Mouse (Mus musculus) heart, adult 2 months (tissue): ENCODE results near the gene Mrpl41. TPM values are rescaled to one million over a fixed set of nuclear protein-coding genes. Genes with fewer than 3 reads are reported as not detected.
"Not testable (repeated sequence)": the region's sequence is repeated elsewhere in the genome, so short reads cannot be mapped to it uniquely, and the experiment has no call there.

ENCODE experiments used
- DNase-seq, 2 experiments: peaks; one replicate each; pipeline ENCODE4 v3.0.0; 2021
- H3K27ac ChIP-seq: fragments of 200-600 bp; 2 replicates; pipeline ENCODE4 v1.8.1; 2022
- H3K27me3 ChIP-seq: fragments of 200-500 bp; 2 replicates; pipeline ENCODE4 v1.6.1; 2012; ENCODE audit warnings: mild to moderate bottlenecking, low read length, inconsistent platforms, mixed read lengths; ENCODE audit not compliant: control insufficient read depth, insufficient read depth
- H3K36me3 ChIP-seq: fragments of 200-500 bp; 2 replicates; pipeline ENCODE4 v1.6.1; 2012; ENCODE audit warnings: low read length, inconsistent platforms; ENCODE audit not compliant: control insufficient read depth, insufficient read depth
- H3K4me1 ChIP-seq: fragments of 200-500 bp; 2 replicates; pipeline ENCODE4 v1.6.1; 2011; ENCODE audit warnings: low read length; ENCODE audit not compliant: control insufficient read depth, insufficient read depth
- H3K4me3 ChIP-seq: fragments of 200-600 bp; 2 replicates; pipeline ENCODE4 v1.8.1; 2022
- H3K79me2 ChIP-seq: fragments of 200-500 bp; replicated peaks from 2 replicates; pipeline ENCODE4 v1.6.1; 2012; ENCODE audit warnings: mild to moderate bottlenecking, inconsistent platforms, low read length, moderate library complexity, mixed read lengths; ENCODE audit not compliant: control insufficient read depth, insufficient read depth
- H3K9ac ChIP-seq: fragments of 200-500 bp; 2 replicates; pipeline ENCODE4 v1.6.1; 2012; ENCODE audit warnings: low read depth, mild to moderate bottlenecking, control low read depth, inconsistent platforms, low read length, mixed read lengths
- CTCF ChIP-seq: fragments of 200-600 bp; IDR thresholded peaks from 2 replicates; pipeline ENCODE4 v1.8.1; 2022; ENCODE audit warnings: antibody characterized with exemption, mild to moderate bottlenecking, moderate library complexity
- EP300 ChIP-seq: fragments of 200-500 bp; IDR thresholded peaks from 2 replicates; pipeline ENCODE4 v1.6.1; 2011; ENCODE audit warnings: low read depth, low read length, control low read depth; ENCODE audit not compliant: insufficient read depth
- POLR2A ChIP-seq: fragments of 200-500 bp; IDR thresholded peaks from 2 replicates; pipeline ENCODE4 v1.6.1; 2011; ENCODE audit warnings: mild to moderate bottlenecking, low read depth, low read length, control low read depth; ENCODE audit not compliant: insufficient read depth
- WGBS: fragments of 180-500 bp; shearing (Covaris S2); methylation state at CpG from one replicate; pipeline ENCODE4 v1.1.7; 2018; 5-methylcytosine and 5-hydroxymethylcytosine counted together
- intact Hi-C: fragments of 180-260 bp; cut with DNase I; formaldehyde crosslinking; loops from one replicate; pipeline ENCODE4 v1.15.1; 2025
- polyA plus RNA-seq: library from polyadenylated mRNA; depleted of rRNA; stranded (reverse); fragments of >200 nt; gene quantifications from 2 replicates; pipeline ENCODE4 v1.2.3, GENCODE M21; 2012
- total RNA-seq, 2 experiments: library from RNA; stranded (reverse); gene quantifications; 2 replicates each; pipeline ENCODE4 v1.2.3; 2021

Mrpl41 gene
- total and polyA plus RNA-seq, 3 experiments: 80.9 to 97.0 (median 82.0) TPM

- H3K79me2 ChIP-seq, H3K27ac ChIP-seq, H3K36me3 ChIP-seq, H3K9ac ChIP-seq, DNase-seq, intact Hi-C loops, H3K4me3 ChIP-seq, H3K27me3 ChIP-seq, H3K4me1 ChIP-seq: not testable (repeated sequence)
- TF ChIP-seq CTCF: peak; percentile 58
- 48% methylated on average over 2 of the region's 2 CpGs for WGBS
Observed at GRCm38 (mm10) chr2:24944304-24944703, 30.6 kb downstream of the Mrpl41 start.

- intact Hi-C loops: no loop called here
- Histone ChIP-seq H3K9ac (no peak overlapping the region), H3K27ac (no peak overlapping the region), H3K36me3 (no peaks in the 10 kb centered on the region), H3K27me3 (no peaks in the 10 kb centered on the region), H3K4me1 (no peaks in the 10 kb centered on the region), H3K4me3 (no peak overlapping the region), H3K79me2 (no peaks in the 10 kb centered on the region)
- 60% methylated on average over 4 of the region's 4 CpGs for WGBS
- TF ChIP-seq EP300: no peak
- no peak for TF ChIP-seq POLR2A
- TF ChIP-seq CTCF: no peak
- DNase-seq: no peak
Observed at GRCm38 (mm10) chr2:24942092-24942491, 32.8 kb downstream of the Mrpl41 start.

- H3K79me2 ChIP-seq: no peaks in the 10 kb centered on the region
- H3K27me3 ChIP-seq: no peaks in the 10 kb centered on the region
- H3K27ac ChIP-seq: peak within 1 kb of the TSS; percentile 79
- DNase-seq: peak; percentile 89 to 92
- peak within 1 kb of the TSS; percentile 89 for H3K4me3 ChIP-seq
- H3K36me3 ChIP-seq: no peaks in the 10 kb centered on the region
- H3K9ac ChIP-seq: peak within 1 kb of the TSS; percentile 81
- 0 out of 2 replicates have a peak, but pooled peaks cover 2% of the 10 kb centered on the region for H3K4me1 ChIP-seq
- WGBS: under 1% methylated on average over 48 of the region's 49 CpGs
- intact Hi-C loops: loop anchor here (5.0 kb wide), 2 partner anchors 37 to 83 kb away; no protein-coding TSS in a partner anchor
- TF ChIP-seq EP300 (no peak), POLR2A (peak; percentile 73), CTCF (peak; percentile 63)
Observed at GRCm38 (mm10) chr2:24935057-24935796, 39.7 kb downstream of the Mrpl41 start, which contains the start of gene Arrdc1. Gene Arrdc1 (minus strand): TSS chr2:24935252.

- peak overlapping the region; percentile 89 for H3K4me3 ChIP-seq
- intact Hi-C loops: no loop called here
- no peaks in the 10 kb centered on the region for H3K79me2 ChIP-seq
- peak overlapping the region; percentile 81 for H3K9ac ChIP-seq
- 13% methylated on average over 19 of the region's 19 CpGs for WGBS
- H3K4me1 ChIP-seq: 0 out of 2 replicates have a peak, but pooled peaks cover 2% of the 10 kb centered on the region
- H3K36me3 ChIP-seq: no peaks in the 10 kb centered on the region
- no peak for DNase-seq
- H3K27me3 ChIP-seq: no peaks in the 10 kb centered on the region
- TF ChIP-seq EP300 (no peak), POLR2A (no peak), CTCF (no peak)
- peak overlapping the region; percentile 79 for H3K27ac ChIP-seq
Observed at GRCm38 (mm10) chr2:24934441-24934963, 40.4 kb downstream of the Mrpl41 start.

GRCm38 (mm10) chr2:24929593-24929992, 45.3 kb downstream of the Mrpl41 start:
- WGBS: 92% methylated on average over 5 of the region's 5 CpGs
- Histone ChIP-seq H3K27ac (no peak overlapping the region), H3K79me2 (no peaks in the 10 kb centered on the region), H3K4me3 (no peak overlapping the region), H3K36me3 (no peaks in the 10 kb centered on the region), H3K4me1 (peaks cover 10% of the 10 kb centered on the region), H3K9ac (no peak overlapping the region), H3K27me3 (no peaks in the 10 kb centered on the region)
- no peak for DNase-seq
- intact Hi-C loops: no loop called here
- TF ChIP-seq POLR2A (no peak), EP300 (no peak), CTCF (no peak)

GRCm38 (mm10) chr2:24929119-24929518, 45.8 kb downstream of the Mrpl41 start:
- Histone ChIP-seq H3K4me1 (peaks cover 10% of the 10 kb centered on the region), H3K9ac (no peak overlapping the region), H3K27me3 (no peaks in the 10 kb centered on the region), H3K36me3 (no peaks in the 10 kb centered on the region), H3K79me2 (no peaks in the 10 kb centered on the region), H3K4me3 (no peak overlapping the region), H3K27ac (no peak overlapping the region)
- no peak for DNase-seq
- 72% methylated on average over 2 of the region's 2 CpGs for WGBS
- no peak for TF ChIP-seq CTCF
- TF ChIP-seq EP300: no peak
- TF ChIP-seq POLR2A: no peak
- intact Hi-C loops: no loop called here
